Mouse (Mus musculus) heart, postnatal 0 days (tissue): ENCODE results near the gene Sigmar1.

Source experiments
- CTCF ChIP-seq: IDR thresholded peaks from 2 replicates; pipeline ENCODE4 v1.5.1; 2016; ENCODE audit warnings: antibody characterized with exemption, control low read depth, low read depth
- EP300 ChIP-seq: IDR thresholded peaks from 2 replicates; pipeline ENCODE4 v1.6.1; 2016; ENCODE audit warnings: antibody characterized with exemption, low read depth

GRCm38 (mm10) chr4:41744131-41744530 is 11.8 kb downstream of the Sigmar1 start:
- TF ChIP-seq CTCF (no peak), EP300 (no peak)
